Comparison of ENCODE assay signal across 8 mouse cellular contexts in genomic region chr4:46276851-46277581, GRCm38 (mm10).
A peak's percentile ranks its signal among the peaks of the same experiment; 100 is the strongest.
DNase-seq lines count a peak whose midpoint lies in the region; ATAC-seq and TF ChIP-seq lines count a peak whose summit lies in the region.

No protein-coding gene starts in this region.

- no peak overlapping the region for H3K27ac ChIP-seq in gastrocnemius, adult 2 months
- H3K27ac ChIP-seq in hindbrain, embryonic 12.5 days: 0 out of 2 replicates have a peak overlapping the region, but pooled peaks have one; percentile 40
- H3K27ac ChIP-seq in liver, embryonic 14.5 days: no peak overlapping the region

- peak; percentile 39 for DNase-seq in gastrocnemius, adult 2 months
- no peak for DNase-seq in gastrocnemius, postnatal 4 days (ENCODE audit: low spot score in 2 of 2)
- peak; percentile 65 for DNase-seq in embryo, embryonic 10 days (ENCODE audit: low spot score)
- DNase-seq in liver, embryonic 14.5 days (ENCODE audit: low read depth in 3 of 3, low spot score in 3 of 3): peak; percentile 4 to 55 (median 49)
- peak; percentile 78 for DNase-seq in retina, postnatal 1 day
- DNase-seq in testis, postnatal 14 days (ENCODE audit: low spot score): no peak
- no peak for DNase-seq in left cerebral cortex, postnatal 25 days (ENCODE audit: low spot score in 2 of 2)

- peak overlapping the region; percentile 3; the same call in 1 of the 2 replicates for H3K4me2 ChIP-seq in hindbrain, embryonic 12.5 days (replicated peaks)
- no peak overlapping the region for H3K4me2 ChIP-seq in liver, embryonic 14.5 days (ENCODE audit: low read depth)

- H3K4me1 ChIP-seq in hindbrain, embryonic 12.5 days: peaks cover 10% of the 10 kb centered on the region; the same call in 1 of the 2 replicates
- H3K4me1 ChIP-seq in liver, embryonic 14.5 days (replicated peaks; ENCODE audit: control insufficient read depth in 2 of 2, insufficient read depth in 2 of 2, low read length in 1 of 2): no peaks in the 10 kb centered on the region

- 0 out of 2 replicates have a peak, but pooled peaks cover 5% of the 10 kb centered on the region for H3K27me3 ChIP-seq in hindbrain, embryonic 12.5 days
- H3K27me3 ChIP-seq in liver, embryonic 14.5 days (ENCODE audit: control insufficient read depth, insufficient read depth, low read length): no peaks in the 10 kb centered on the region

- 21% methylated on average over 19 of the region's 19 CpGs for WGBS in hindbrain, embryonic 12.5 days
- 18% methylated on average over 19 of the region's 19 CpGs for WGBS in liver, embryonic 14.5 days (ENCODE audit: insufficient replicate concordance)

- H3K9me3 ChIP-seq in hindbrain, embryonic 12.5 days (replicated peaks): no peaks in the 10 kb centered on the region
- no peaks in the 10 kb centered on the region for H3K9me3 ChIP-seq in liver, embryonic 14.5 days (ENCODE audit: control insufficient read depth, low read length)

- no peak for TF ChIP-seq EP300 in liver, embryonic 14.5 days (IDR thresholded peaks at IDR 0.05; ENCODE audit: low read depth)

- no peaks in the 10 kb centered on the region for H3K36me3 ChIP-seq in hindbrain, embryonic 12.5 days
- no peaks in the 10 kb centered on the region for H3K36me3 ChIP-seq in liver, embryonic 14.5 days (replicated peaks; ENCODE audit: control insufficient read depth, insufficient read depth, low read depth)

- ATAC-seq in hindbrain, embryonic 12.5 days (ENCODE audit: low FRiP score): 0 out of 2 replicates have a peak, but pooled peaks have one; percentile 54
- ATAC-seq in liver, embryonic 14.5 days (ENCODE audit: insufficient read depth): no peak

- H3K9ac ChIP-seq in hindbrain, embryonic 12.5 days: no peak overlapping the region
- no peak overlapping the region for H3K9ac ChIP-seq in liver, embryonic 14.5 days (replicated peaks)

- H3K4me3 ChIP-seq in gastrocnemius, adult 2 months: peak overlapping the region; percentile 47
- H3K4me3 ChIP-seq in hindbrain, embryonic 12.5 days: no peak overlapping the region
- no peak overlapping the region for H3K4me3 ChIP-seq in liver, embryonic 14.5 days (ENCODE audit: insufficient read depth in 1 of 2, low read depth in 2 of 2, low read length in 2 of 2)

- TF ChIP-seq CTCF in gastrocnemius, adult 2 months (IDR thresholded peaks at IDR 0.05): no peak
- TF ChIP-seq CTCF in liver, embryonic 14.5 days (IDR thresholded peaks at IDR 0.05; ENCODE audit: low read depth): no peak

- intact Hi-C loops in gastrocnemius, adult 2 months (cut with DNase I): no loop called here
- intact Hi-C loops in left cerebral cortex, postnatal 25 days (cut with DNase I): no loop called here

Comparison
In these comparisons a context has a peak if more than half of its experiments do, and no peak if none do; other contexts are left out.
1. DNase-seq: peak in gastrocnemius, adult 2 months (single experiment), embryo, embryonic 10 days (single experiment), liver, embryonic 14.5 days (3 of 3) and retina, postnatal 1 day (single experiment); none in gastrocnemius, postnatal 4 days (0 of 2), testis, postnatal 14 days (single experiment) and left cerebral cortex, postnatal 25 days (0 of 2).